Mouse (Mus musculus) lung, postnatal 25 days (tissue): ENCODE data around the gene Brwd1.
"Not testable (repeated sequence)": the region's sequence is repeated elsewhere in the genome, so short reads cannot be mapped to it uniquely, and the experiment has no call there.

Experiments
- DNase-seq: peaks from one replicate; pipeline ENCODE4 v3.0.0; 2022; ENCODE audit warnings: low spot score

Brwd1 gene

GRCm38 (mm10) chr16:96082301-96083178 is at the start of gene Brwd1:
Gene Brwd1 (minus strand): TSS chr16:96082526.
- DNase-seq: peak; percentile 91

- DNase-seq: no peak
Observed at GRCm38 (mm10) chr16:96128466-96128865, 46.1 kb upstream of the Brwd1 start.

GRCm38 (mm10) chr16:96127657-96128344 is 45.5 kb upstream of the Brwd1 start, which contains the start of gene Hmgn1:
Gene Hmgn1 (minus strand): TSS chr16:96127729.
- peak; percentile 97 for DNase-seq

GRCm38 (mm10) chr16:96127288-96127656 is 44.9 kb upstream of the Brwd1 start:
- DNase-seq: no peak

- DNase-seq: peak; percentile 66
Observed at GRCm38 (mm10) chr16:96126684-96127171, 44.4 kb upstream of the Brwd1 start.

- no peak for DNase-seq
Observed at GRCm38 (mm10) chr16:96120022-96120623, 37.8 kb upstream of the Brwd1 start.

- no peak for DNase-seq
Observed at GRCm38 (mm10) chr16:96114729-96115128, 32.4 kb upstream of the Brwd1 start.

- no peak for DNase-seq
Observed at GRCm38 (mm10) chr16:96112769-96113168, 30.4 kb upstream of the Brwd1 start.

- DNase-seq: no peak
Observed at GRCm38 (mm10) chr16:96110655-96111345, 28.5 kb upstream of the Brwd1 start.

GRCm38 (mm10) chr16:96109673-96110072 is 27.3 kb upstream of the Brwd1 start:
- no peak for DNase-seq

- no peak for DNase-seq
Observed at GRCm38 (mm10) chr16:96103036-96103435, 20.7 kb upstream of the Brwd1 start.

GRCm38 (mm10) chr16:96097811-96098210 is 15.5 kb upstream of the Brwd1 start:
- DNase-seq: not testable (repeated sequence)

GRCm38 (mm10) chr16:96095966-96096365 is 13.6 kb upstream of the Brwd1 start:
- DNase-seq: no peak

GRCm38 (mm10) chr16:96091515-96092504 is 9.5 kb upstream of the Brwd1 start:
- DNase-seq: peak; percentile 79

- no peak for DNase-seq
Observed at GRCm38 (mm10) chr16:96088120-96088519, 5.8 kb upstream of the Brwd1 start.

- DNase-seq: no peak
Observed at GRCm38 (mm10) chr16:96087436-96087835, 5.1 kb upstream of the Brwd1 start.

- peak; percentile 57 for DNase-seq
Observed at GRCm38 (mm10) chr16:96087001-96087400, 4.7 kb upstream of the Brwd1 start.

GRCm38 (mm10) chr16:96085597-96085996 is 3.3 kb upstream of the Brwd1 start:
- DNase-seq: peak; percentile 37

GRCm38 (mm10) chr16:96083179-96083646 is 887 bp upstream of the Brwd1 start:
- peak; percentile 70 for DNase-seq

- DNase-seq: peak; percentile 34
Observed at GRCm38 (mm10) chr16:96081742-96082241, 534 bp downstream of the Brwd1 start.
